Mouse (Mus musculus) left cerebral cortex, postnatal 10 days (tissue): ENCODE measurements around the gene Ccdc18. TPM values are rescaled to one million over a fixed set of nuclear protein-coding genes. Genes with fewer than 3 reads are reported as not detected.
"Not testable (repeated sequence)": the region's sequence is repeated elsewhere in the genome, so short reads cannot be mapped to it uniquely, and the experiment has no call there.

Source experiments
- DNase-seq, 2 experiments: peaks; one replicate each; pipeline ENCODE4 v3.0.0; 2021 to 2022; ENCODE audit warnings: low spot score in 2 of 2, mixed read lengths in 1 of 2; ENCODE audit errors: extremely low spot score in 1 of 2
- intact Hi-C: fragments of 180-260 bp; cut with DNase I; formaldehyde crosslinking; loops from one replicate; pipeline ENCODE4 v1.15.1; 2025
- total RNA-seq, 2 experiments: library from RNA; stranded (reverse); gene quantifications; 2 replicates each; pipeline ENCODE4 v1.2.3; 2021

Ccdc18 gene
- total RNA-seq, 2 experiments from 2014 or later = 2.1 to 2.6 TPM

- DNase-seq = no peak
- intact Hi-C loops = no loop called here
These were observed 113.7 kb downstream of the Ccdc18 start for GRCm38 (mm10) chr5:108246314-108246765.

- intact Hi-C loops = no loop called here
- DNase-seq = no peak
These were observed 117.4 kb downstream of the Ccdc18 start for GRCm38 (mm10) chr5:108250033-108250432.

- no peak for DNase-seq
- intact Hi-C loops = no loop called here
These were observed 122.6 kb downstream of the Ccdc18 start for GRCm38 (mm10) chr5:108255259-108255658.

- intact Hi-C loops = no loop called here
- peak; percentile 12 to 49 for DNase-seq
These were observed 130.0 kb downstream of the Ccdc18 start for GRCm38 (mm10) chr5:108262722-108263121.

GRCm38 (mm10) chr5:108263785-108264184 is 131.1 kb downstream of the Ccdc18 start:
- intact Hi-C loops, DNase-seq: not testable (repeated sequence)

GRCm38 (mm10) chr5:108266990-108267389 is 134.3 kb downstream of the Ccdc18 start:
- no peak for DNase-seq
- intact Hi-C loops = loop anchor here (5.0 kb wide), 1 partner anchor 135 kb away; the partner anchor contains the start of genes Ccdc18 and Tmed5

GRCm38 (mm10) chr5:108268127-108269062 is 135.7 kb downstream of the Ccdc18 start, which contains the start of gene Dr1:
Dr1 (plus strand) TSS chr5:108268897.
- peak; percentile 77 to 94 for DNase-seq
- intact Hi-C loops = loop anchor here (5.0 kb wide), 1 partner anchor 136 kb away; the partner anchor contains the start of genes Ccdc18 and Tmed5

- intact Hi-C loops = loop anchor here (5.0 kb wide), 1 partner anchor 137 kb away; the partner anchor contains the start of genes Ccdc18 and Tmed5
- DNase-seq = no peak
These were observed 136.6 kb downstream of the Ccdc18 start for GRCm38 (mm10) chr5:108269063-108269810.

GRCm38 (mm10) chr5:108269811-108270151 is 137.1 kb downstream of the Ccdc18 start:
- intact Hi-C loops = loop anchor here (5.0 kb wide), 1 partner anchor 137 kb away; the partner anchor contains the start of genes Ccdc18 and Tmed5
- DNase-seq = no peak

GRCm38 (mm10) chr5:108270415-108270814 is 137.7 kb downstream of the Ccdc18 start:
- intact Hi-C loops = no loop called here
- no peak for DNase-seq

GRCm38 (mm10) chr5:108271345-108271744 is 138.7 kb downstream of the Ccdc18 start:
- intact Hi-C loops, DNase-seq: not testable (repeated sequence)

Other genes with a start within 250 kb of the Ccdc18 start
- 100 to 1,000 TPM; 109 to 116 TPM for gene Rpl5, start 232.4 kb upstream of the Ccdc18 start, total RNA-seq
- 10 to 100 TPM; 55.3 to 60.5 TPM for gene Fam69a, start 145.8 kb upstream of the Ccdc18 start, total RNA-seq
- gene Mtf2, start 67.2 kb upstream of the Ccdc18 start, total RNA-seq = 10 to 100 TPM; 59.3 to 60.0 TPM
- gene Tmed5, start 255 bp upstream of the Ccdc18 start, total RNA-seq = 10 to 100 TPM; 17.2 to 20.0 TPM
- gene Dr1, start 136.0 kb downstream of the Ccdc18 start, total RNA-seq = 10 to 100 TPM; 36.9 to 37.3 TPM
- gene Pigg, start 179.7 kb downstream of the Ccdc18 start, total RNA-seq = 1 to 10 TPM; 7.5 to 7.9 TPM
- gene Gm42517, start 235.0 kb downstream of the Ccdc18 start, total RNA-seq = 10 to 100 TPM; 64.6 to 67.5 TPM